Mouse (Mus musculus): ENCODE data around the gene Sowahb. TPM values are rescaled to one million over a fixed set of nuclear protein-coding genes. Genes with fewer than 3 reads are reported as not detected.

Gene Sowahb
- polyA plus RNA-seq, 1 experiment = 2.3 TPM

DNA sequence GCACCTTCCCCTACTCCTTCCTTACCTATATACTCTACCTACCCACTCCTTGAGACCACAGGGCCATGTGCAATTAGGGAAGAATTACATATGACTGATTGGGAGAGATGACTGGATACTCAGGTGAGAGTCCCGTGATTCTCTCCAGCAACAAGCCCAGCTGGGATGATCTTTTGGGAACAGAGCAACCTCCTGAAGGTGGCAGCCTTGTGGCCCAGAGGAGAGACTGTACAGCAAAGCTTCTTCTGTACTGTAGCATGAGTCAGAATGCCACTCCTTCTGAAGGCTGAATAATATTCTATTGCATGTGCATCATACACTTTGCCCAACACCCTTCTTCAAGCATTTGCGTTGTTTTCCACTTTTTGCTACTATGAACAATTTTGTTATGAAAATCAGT, 42.2 kb downstream of the Sowahb start:
- DNase-seq (ENCODE audit: low spot score) = no peak

GRCm38 (mm10) chr5:93000774-93001757, 43.8 kb downstream of the Sowahb start:
- no peak for DNase-seq (ENCODE audit: low spot score)

DNA sequence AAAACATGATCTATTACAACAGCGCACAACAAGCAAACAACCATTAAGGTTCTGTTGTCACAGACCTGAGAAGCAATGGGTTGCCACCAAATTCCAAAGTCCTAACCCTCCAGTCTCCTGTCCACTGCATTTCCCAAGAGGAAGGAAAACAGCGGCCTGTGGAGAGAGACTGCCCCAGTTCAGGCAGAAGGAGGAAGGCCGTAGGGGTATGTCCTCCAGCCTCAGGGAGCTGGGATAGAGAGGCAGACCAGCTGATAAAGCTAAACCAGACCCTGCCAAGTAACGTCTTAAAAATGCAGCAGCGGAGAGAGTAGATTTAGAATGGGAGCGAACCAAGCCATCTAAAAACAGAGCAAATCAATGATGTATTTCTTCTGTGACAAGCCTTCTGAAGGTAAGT, 44.8 kb downstream of the Sowahb start:
- no peak for DNase-seq (ENCODE audit: low spot score)

- no peak for DNase-seq (ENCODE audit: low spot score)
Measured at GRCm38 (mm10) chr5:92998494-92999016, 46.3 kb downstream of the Sowahb start.

DNA sequence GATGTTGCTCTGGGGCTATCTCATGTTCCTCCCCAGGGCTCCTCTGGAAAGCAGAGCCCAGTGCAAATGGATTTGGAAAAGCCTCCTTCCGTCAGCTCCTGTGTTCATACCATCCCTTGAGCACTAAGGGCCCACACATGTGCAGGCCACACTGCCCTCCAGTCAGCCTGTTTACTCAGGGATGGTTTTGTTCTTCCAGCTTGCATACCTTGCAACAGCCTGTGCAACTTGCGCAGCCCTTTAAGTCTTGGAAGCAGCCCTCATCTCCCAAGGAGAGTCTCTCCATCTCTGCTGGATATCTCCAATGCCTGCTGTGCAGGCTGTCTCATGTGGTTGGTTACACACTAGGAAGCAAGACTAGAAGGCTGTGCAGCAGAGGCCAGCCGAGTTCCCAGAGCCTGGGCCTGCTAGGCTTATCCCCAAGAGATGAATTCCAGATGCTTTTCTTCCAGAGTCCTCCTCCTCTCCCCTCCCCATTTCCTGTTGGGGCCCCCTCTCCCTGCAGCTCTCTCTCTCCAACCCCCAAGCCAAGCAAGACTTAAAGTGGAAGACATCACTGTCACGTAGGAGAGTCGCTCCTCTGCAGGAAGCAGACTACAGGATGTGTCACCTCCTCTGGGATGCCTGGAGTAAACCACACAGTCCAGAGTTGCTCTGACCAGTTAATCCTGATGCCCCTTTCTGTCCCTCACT, 47.2 kb downstream of the Sowahb start:
- DNase-seq (ENCODE audit: low spot score) = no peak

DNA sequence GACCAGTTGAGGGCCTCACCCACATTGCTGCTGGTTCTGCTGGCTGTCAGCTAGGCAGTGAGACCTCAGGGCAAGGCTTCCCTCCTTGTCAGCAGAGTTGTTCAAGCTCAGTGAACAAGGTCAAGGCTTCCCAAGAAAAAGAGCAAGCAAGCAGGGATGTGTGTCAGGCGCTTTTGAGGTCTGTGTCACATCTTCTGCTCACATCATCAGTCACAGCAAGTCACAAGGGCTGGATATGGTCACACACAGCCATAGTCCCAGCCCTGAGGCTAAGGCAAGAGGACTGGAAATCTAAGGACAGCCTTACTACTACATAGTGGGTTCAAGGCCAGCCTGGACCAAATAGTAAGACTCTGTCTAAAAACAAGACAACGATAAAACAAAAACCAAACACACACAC, 50.0 kb downstream of the Sowahb start:
- DNase-seq (ENCODE audit: low spot score) = no peak

- DNase-seq (ENCODE audit: low spot score) = no peak
Measured at GRCm38 (mm10) chr5:92994309-92994708, 50.5 kb downstream of the Sowahb start.

- no peak for DNase-seq (ENCODE audit: low spot score)
Measured at GRCm38 (mm10) chr5:92992106-92992505, 52.7 kb downstream of the Sowahb start.

Other genes with a start within 250 kb of the Sowahb start
- gene Sept11, start 48.4 kb upstream of the Sowahb start, polyA plus RNA-seq (2012; rRNA removed) = 27.9 and 30.9 TPM in 2 replicates
- gene Ccni, start 161.5 kb upstream of the Sowahb start, polyA plus RNA-seq (2012; rRNA removed) = 65.0 and 103 TPM in 2 replicates
- 0.44 and 0.68 TPM in 2 replicates for gene 2010109A12Rik, start 161.5 kb upstream of the Sowahb start, polyA plus RNA-seq (2012; rRNA removed)
- 19.8 and 21.4 TPM in 2 replicates for gene Ccng2, start 222.2 kb upstream of the Sowahb start, polyA plus RNA-seq (2012; rRNA removed)

All from urinary bladder, adult 2 months (tissue).